Mouse (Mus musculus) thymus, postnatal 14 days (tissue): Measurements from ENCODE around the gene Tnfrsf1b.

Source experiments
- DNase-seq: peaks from one replicate; pipeline ENCODE4 v3.0.0; 2021

The Tnfrsf1b gene

GRCm38 (mm10) chr4:145217046-145217445 lies 29.6 kb downstream of the Tnfrsf1b start:
- no peak for DNase-seq

GRCm38 (mm10) chr4:145215396-145215795 lies 31.3 kb downstream of the Tnfrsf1b start:
- no peak for DNase-seq

DNA sequence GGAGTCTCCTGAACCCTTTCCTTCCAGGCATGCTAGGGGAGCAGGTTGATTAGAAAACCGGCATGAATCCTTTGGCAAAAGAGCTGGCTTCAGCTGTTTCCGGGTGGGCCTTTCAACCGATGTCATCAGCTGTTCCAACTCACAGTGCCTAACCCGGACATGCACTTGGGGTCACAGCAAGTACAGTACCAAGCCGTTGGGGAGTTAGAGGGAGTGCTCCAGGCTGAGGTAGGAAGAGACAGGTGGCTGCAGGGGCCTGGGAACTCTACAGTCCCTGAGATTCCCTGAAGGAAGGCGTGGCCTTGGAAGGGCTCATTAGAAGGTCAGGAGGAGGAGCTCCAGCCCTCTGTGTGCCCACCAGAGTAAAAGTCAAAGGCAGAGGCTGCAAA lies 31.9 kb downstream of the Tnfrsf1b start:
- no peak for DNase-seq

- peak; percentile 92 for DNase-seq
Observed at GRCm38 (mm10) chr4:145213999-145214785, 32.5 kb downstream of the Tnfrsf1b start.

DNA sequence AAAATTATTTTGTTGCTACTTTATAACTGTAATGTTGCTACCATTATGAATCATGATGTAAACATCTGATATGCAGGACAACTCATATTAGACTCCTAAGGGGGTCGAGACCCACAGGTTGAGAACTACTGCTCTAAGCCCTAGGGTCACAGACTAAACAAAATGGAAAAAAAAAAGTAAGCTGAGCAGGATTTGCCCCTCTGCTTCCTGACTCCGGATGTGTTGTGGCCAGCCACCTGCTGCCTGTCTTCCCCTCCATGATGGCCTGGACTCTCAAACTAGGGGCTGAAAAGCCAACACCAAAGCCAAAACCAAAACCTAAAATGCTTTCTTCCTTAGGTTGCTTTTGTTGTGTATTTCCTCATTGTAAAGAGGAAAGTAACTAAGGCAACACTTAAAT lies 35.6 kb downstream of the Tnfrsf1b start:
- DNase-seq = peak; percentile 54

DNA sequence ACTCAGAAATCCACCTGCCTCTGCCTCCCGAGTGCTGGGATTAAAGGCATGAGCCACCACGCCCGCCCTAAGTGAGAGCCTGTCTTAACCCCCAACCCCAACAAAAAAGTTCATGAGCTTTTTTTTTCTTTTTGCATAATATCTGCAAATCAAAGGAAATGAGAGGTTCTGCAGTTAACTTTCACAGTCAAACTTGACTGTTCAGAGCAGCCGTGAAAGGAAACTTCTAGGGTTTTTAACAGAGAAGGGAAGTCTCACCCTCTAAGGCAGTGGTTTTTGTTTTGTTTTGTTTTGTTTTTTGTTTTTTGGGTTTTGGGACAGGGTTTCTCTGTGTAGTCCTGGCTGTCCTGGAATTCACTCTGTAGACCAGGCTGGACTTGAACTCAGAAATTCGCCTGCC lies 36.1 kb downstream of the Tnfrsf1b start:
- no peak for DNase-seq

GRCm38 (mm10) chr4:145209690-145210088 lies 37.0 kb downstream of the Tnfrsf1b start:
- no peak for DNase-seq

GRCm38 (mm10) chr4:145209076-145209689 lies 37.5 kb downstream of the Tnfrsf1b start:
- no peak for DNase-seq

DNA sequence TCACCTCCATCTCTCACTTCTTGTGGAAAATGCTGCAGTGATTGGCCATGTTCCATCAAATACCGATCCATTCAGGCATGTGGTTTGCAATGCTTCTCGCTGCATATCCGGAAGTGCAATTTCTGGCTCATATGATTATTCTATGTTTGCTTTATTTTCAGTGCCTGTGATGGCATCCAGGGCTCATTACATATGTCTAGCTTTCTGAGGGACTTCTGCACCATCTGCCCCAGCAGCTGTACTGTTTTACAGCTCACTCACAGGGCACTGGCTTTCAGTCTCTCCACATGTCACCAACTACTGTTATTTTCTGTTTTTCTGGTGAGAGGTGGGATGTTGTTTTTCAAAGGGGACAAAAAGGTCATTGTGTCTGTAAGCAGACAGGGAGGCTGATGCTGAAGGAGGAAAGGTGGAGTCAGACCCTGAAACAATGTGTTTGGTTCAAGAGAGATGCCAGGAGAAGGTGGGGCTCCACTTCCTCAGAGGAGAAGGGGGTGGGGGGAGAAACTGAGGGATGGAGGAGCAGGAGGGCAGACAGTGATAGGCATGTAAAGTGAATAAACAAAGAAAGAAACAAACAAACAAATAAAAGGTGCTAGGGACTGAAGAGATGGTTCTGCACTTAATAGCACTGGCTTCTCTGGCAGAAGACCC lies 38.8 kb downstream of the Tnfrsf1b start:
- DNase-seq = no peak

DNA sequence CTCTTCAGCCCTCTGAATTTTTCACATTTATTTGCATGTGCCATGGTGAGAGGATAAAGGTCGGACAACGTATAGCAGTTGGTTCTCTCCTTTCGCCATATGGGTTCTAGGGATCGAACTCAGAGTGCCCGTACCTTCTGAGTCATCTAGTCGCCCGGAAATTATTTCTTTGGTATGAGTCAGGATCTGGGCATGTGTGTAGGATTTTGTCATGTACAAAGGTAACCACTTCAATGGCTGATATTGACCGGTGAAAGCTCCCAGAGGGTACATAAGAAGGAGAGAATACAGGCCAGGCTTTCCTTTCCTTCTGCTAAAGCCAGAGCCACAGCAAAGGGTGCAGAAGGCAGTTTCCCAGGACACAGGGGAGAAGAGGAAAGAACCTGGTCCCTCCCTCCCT lies 41.9 kb downstream of the Tnfrsf1b start:
- DNase-seq = no peak

DNA sequence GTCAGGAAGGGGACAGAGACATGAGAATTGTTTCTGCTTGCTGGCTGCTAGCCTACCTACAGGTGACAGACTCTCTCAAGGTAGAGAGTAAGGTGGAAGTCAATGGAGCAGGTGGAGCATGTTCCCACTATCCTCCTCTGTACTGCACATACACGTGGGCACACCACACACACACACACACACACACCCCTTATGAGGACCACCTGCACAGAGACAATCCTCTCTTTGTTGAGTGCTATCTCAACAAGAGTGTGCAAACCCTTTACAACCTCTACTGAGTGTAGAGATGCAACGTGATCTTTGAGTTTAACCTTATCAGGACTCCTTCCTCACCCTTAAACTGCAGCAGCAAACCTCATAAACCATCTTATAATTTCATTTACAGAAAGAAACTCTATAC lies 43.4 kb downstream of the Tnfrsf1b start:
- no peak for DNase-seq

GRCm38 (mm10) chr4:145201424-145201823 lies 45.2 kb downstream of the Tnfrsf1b start:
- DNase-seq = no peak

DNA sequence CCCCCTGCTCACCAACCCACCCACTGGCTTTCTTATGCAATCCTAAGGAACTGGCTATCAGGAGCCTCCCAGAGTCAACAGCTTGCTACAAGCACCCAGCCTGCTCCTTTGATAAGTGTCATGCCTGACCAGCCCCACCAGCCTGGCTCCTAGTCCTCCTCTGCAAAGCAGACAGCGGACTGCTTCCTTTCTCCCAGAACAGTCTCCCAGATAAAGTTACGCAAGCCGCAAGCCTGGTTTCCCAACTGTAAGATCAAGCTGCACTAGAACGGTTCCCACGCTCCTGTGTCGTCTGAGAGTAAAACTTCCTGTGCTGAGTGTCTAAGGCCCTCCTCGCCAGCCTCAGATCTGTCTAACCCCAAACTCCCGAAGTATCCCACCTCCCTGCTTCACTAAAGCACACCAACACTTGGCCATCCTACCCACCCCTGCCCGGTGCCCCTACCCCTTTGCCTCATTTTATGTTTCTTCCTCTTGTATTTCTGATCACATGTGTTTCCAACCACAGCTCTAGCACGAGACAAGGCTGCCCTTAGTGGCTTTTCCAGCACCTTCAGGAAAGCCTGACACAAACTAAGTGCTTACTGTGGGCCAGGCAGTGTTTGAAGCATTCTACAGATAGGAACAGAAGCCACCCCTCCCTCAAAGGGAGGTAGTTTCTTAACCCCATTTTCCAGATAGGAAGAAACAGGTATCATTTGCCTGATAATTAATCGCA lies 46.5 kb downstream of the Tnfrsf1b start:
- no peak for DNase-seq

DNA sequence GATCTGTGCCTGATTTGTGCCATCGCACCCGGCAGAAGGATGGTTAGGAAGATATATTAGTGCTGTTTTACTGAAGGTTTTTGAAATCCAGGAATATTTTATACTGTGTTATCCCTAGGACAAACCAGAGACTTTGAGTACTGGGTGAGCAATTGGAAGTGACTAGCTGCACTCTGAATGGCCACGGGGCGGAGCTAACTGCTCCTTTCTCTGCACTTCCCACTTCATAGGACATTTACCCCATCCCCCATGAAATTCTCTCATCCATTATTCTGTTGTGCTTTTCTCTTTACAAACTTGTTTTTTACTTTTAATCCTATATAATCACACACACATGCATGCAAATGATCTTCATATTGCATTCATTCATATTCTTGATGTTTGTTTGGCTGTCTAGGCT lies 50.1 kb downstream of the Tnfrsf1b start:
- no peak for DNase-seq

- DNase-seq = no peak
Observed at GRCm38 (mm10) chr4:145195172-145195571, 51.5 kb downstream of the Tnfrsf1b start.

- peak; percentile 97 for DNase-seq
Observed at GRCm38 (mm10) chr4:145194559-145195162, 52.0 kb downstream of the Tnfrsf1b start, which contains the start of gene Vps13d. TSS of gene Vps13d (minus strand) at chr4:145195005.

DNA sequence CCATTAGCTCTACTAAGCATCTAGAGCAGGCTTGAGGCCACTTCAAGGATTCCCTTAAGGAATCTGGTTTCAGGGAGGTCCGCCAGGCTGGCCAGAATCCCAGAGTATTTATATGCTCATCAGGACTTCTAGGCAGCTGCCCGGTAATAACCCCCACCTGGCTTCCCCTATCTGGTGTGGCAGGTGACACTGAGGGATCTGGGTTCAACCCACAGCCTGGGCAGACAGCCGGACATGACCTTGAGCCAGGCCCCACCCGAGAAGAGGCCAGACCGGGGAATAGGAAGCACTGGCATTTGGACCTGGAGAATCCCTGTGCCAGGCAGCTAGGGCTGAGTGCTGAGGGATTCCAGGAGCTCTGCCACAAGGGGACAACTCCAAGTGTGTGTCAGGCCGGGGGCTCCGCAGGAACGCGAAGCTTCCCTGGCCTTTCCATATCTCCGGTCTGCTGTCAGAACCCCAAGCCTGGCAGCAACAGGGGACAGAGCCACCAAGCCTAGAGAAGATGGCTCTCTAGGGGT lies 52.6 kb downstream of the Tnfrsf1b start:
- DNase-seq = peak; percentile 27

GRCm38 (mm10) chr4:145193406-145193805 lies 53.3 kb downstream of the Tnfrsf1b start:
- DNase-seq = no peak

- no peak for DNase-seq
Observed at GRCm38 (mm10) chr4:145192686-145193085, 54.0 kb downstream of the Tnfrsf1b start.

- no peak for DNase-seq
Observed at GRCm38 (mm10) chr4:145188561-145188960, 58.1 kb downstream of the Tnfrsf1b start.

- DNase-seq = no peak
Observed at GRCm38 (mm10) chr4:145187619-145188018, 59.1 kb downstream of the Tnfrsf1b start.

GRCm38 (mm10) chr4:145178918-145179549 lies 67.6 kb downstream of the Tnfrsf1b start:
- DNase-seq = no peak
